Mouse (Mus musculus): ENCODE data around the gene Mtpn. TPM values are rescaled to one million over a fixed set of nuclear protein-coding genes. Genes with fewer than 3 reads are reported as not detected.

The Mtpn gene
- polyA plus RNA-seq (2016; fragmentation: Nextera tagmentation; extraction: Ambion mirVana), result 116 and 133 TPM in 2 replicates

DNA sequence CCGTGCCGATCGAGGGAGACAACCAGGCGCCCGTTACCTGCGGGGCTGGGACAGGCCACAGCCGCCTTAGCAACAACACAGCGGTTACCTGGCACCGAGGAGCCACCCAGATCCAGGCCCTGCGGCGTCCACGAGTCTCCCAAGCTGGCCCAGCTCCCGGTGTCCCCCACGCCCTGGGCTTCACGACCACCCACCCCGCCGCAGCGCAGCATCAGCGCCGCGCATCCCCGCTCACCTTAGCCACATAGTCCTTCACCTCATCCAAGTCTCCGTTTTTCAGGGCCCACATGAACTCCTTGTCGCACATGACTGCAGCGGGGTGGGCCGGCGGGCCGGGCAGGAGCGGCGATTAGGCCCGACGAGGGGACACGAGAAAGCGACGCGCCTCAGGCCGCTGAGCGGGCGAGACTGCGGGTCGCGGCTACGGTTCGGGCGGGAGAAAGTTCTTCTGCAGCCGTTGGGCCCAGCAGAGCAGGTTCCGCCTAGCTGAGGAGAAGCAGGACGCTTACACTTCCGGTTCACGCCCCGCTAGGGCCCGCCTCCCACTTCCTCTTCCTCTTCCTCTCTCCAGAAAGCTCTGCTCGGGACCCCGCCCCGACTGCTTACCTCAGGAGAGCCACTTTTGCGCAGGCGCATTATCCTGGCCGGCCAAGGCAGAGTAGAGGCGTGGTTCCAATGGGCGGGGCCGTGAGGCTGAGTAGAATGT, at the start of gene Mtpn:
Gene Mtpn, minus strand, starts transcription at position 585 of the 706 bp plus-strand sequence.
- no peaks in the 10 kb centered on the region for H3K9me3 ChIP-seq
- H3K27ac ChIP-seq, result peak within 1 kb of the TSS; percentile 97
- WGBS, result under 1% methylated on average over 61 of the region's 61 CpGs
- H3K27me3 ChIP-seq (ENCODE audit: insufficient read depth, poor library complexity, severe bottlenecking), result no peaks in the 10 kb centered on the region
- no peaks in the 10 kb centered on the region for H3K4me1 ChIP-seq
- peak; percentile 99 for DNase-seq (ENCODE audit: low spot score)
- peak within 1 kb of the TSS; percentile 99 for H3K4me3 ChIP-seq
- H3K36me3 ChIP-seq, result no peaks in the 10 kb centered on the region

DNA sequence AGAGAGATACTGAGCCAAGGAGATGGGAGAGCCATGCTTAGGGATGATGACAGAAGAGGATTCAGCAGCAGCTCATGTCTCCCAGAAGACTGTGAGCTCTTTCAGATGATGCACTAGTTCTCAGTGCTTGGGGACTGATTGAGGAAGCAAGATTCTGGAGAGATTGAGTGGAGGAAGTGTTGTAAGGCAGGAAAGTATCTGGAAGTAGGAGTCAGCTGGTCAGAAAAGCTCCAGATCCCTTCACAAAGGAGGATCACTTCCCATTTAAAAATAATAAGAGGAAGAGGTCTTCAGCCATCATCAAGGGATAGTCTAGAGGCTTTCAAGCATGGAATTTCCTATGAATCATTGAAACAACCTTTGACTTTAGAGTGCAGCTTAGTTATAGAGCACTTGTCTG, 29.0 kb upstream of the Mtpn start:
- H3K27ac ChIP-seq, result no peak overlapping the region
- no peaks in the 10 kb centered on the region for H3K27me3 ChIP-seq (ENCODE audit: insufficient read depth, poor library complexity, severe bottlenecking)
- H3K4me3 ChIP-seq, result no peak overlapping the region
- H3K9me3 ChIP-seq, result no peaks in the 10 kb centered on the region
- no peaks in the 10 kb centered on the region for H3K36me3 ChIP-seq
- H3K4me1 ChIP-seq, result no peaks in the 10 kb centered on the region
- no peak for DNase-seq (ENCODE audit: low spot score)

DNA sequence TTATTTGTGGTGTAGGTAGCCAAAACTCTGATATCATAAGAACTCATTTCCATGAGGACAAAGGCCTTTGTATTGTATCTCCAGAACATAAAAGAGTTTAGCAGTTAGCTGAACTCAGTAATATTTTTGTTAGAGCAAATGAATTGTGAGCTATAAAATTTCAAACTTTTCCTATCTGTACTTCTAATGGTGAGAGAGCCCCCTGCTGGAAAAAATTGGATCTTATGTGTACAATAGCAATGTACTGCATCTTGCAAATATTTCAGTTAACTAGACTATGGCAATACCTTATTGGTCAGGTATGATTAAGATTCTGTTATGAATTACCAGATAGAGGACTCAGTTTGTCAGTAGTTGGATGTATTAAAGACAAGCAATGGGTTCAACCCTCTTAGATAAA, 28.1 kb upstream of the Mtpn start:
- H3K27me3 ChIP-seq (ENCODE audit: insufficient read depth, poor library complexity, severe bottlenecking), result no peaks in the 10 kb centered on the region
- no peak overlapping the region for H3K4me3 ChIP-seq
- DNase-seq (ENCODE audit: low spot score), result no peak
- no peaks in the 10 kb centered on the region for H3K4me1 ChIP-seq
- no peak overlapping the region for H3K27ac ChIP-seq
- H3K36me3 ChIP-seq, result no peaks in the 10 kb centered on the region
- H3K9me3 ChIP-seq, result no peaks in the 10 kb centered on the region

DNA sequence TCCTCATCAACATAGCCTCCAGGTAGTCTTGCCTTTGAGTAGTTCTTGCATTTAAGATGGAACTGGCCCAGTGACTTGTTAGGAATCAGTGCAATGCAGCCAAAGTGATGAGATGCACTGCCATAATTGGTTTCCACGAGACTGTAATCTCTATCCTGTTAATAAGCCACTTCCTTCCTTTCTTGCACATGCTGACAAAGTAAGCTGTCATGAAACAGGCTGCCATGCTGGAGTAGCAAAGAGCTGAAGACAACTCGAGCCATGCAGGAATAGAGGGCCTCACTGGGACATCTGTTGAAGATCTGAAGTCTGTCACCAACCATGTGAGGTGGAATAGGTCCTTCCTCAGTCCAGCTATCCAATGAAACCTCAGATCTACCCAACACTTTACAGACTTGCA, 20.3 kb upstream of the Mtpn start:
- 36% methylated on average over 2 of the region's 2 CpGs for WGBS
- no peaks in the 10 kb centered on the region for H3K27me3 ChIP-seq (ENCODE audit: insufficient read depth, poor library complexity, severe bottlenecking)
- no peak overlapping the region for H3K27ac ChIP-seq
- H3K9me3 ChIP-seq, result no peaks in the 10 kb centered on the region
- H3K4me3 ChIP-seq, result no peak overlapping the region
- DNase-seq (ENCODE audit: low spot score), result no peak
- H3K4me1 ChIP-seq, result no peaks in the 10 kb centered on the region
- H3K36me3 ChIP-seq, result no peaks in the 10 kb centered on the region

DNA sequence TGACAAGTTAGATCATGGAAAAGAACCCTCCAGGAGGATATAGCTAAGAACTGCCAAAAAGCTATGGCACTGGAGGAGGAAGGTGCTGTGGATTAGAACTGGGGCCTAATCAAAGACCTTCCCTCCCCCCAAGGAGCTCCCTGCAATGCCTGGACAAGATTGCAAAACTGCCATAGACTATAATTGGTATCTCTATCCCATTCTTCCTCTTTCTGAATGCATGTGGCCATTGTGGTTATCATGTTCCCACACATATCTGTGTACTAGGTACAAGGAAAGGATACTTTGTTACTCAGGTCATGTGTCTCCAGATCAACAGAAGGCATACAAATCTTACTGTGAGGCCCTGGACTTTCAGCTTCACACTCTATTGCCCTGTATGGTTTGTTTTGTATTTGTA, 4.7 kb upstream of the Mtpn start:
- H3K27me3 ChIP-seq (ENCODE audit: insufficient read depth, poor library complexity, severe bottlenecking), result no peaks in the 10 kb centered on the region
- H3K4me1 ChIP-seq, result no peaks in the 10 kb centered on the region
- no peak overlapping the region for H3K4me3 ChIP-seq
- no peak for DNase-seq (ENCODE audit: low spot score)
- no peaks in the 10 kb centered on the region for H3K9me3 ChIP-seq
- H3K27ac ChIP-seq, result no peak overlapping the region
- H3K36me3 ChIP-seq, result no peaks in the 10 kb centered on the region

DNA sequence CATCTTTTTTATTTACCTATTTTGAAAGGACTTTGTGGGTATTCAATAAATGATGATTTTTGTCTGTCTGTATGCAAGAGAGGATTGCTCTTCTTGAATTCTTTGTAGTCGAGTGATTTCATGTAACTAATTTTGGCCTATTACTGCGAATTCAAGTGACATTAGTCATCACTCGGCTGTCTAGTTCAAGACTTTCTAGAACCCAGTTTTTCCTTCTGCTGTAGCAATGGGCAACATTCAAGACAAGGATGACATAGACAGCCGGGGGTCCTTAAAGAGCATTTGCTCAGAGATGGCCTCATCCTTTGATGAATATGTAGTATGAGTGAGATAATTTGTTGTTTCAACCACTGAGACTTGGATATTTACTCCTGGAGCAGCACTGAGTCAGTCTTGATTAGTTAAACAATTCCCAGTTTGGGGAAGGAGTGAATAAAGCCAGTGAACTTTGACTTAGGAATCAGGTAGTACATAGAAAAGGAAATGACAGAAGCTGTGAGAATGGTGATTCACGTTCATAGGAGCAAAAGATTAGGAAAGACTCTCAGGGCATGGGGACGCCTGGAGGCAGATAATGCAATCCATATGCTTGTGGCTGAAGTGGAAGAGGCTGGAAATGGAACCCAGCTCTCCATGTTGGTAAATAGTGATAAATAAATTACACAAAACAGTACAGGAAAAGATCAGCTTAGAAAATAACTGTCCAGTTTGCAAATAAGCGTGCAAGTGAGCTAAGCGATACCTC, 3.1 kb upstream of the Mtpn start:
- Histone ChIP-seq H3K36me3 (no peaks in the 10 kb centered on the region), H3K9me3 (no peaks in the 10 kb centered on the region), H3K27ac (no peak overlapping the region), H3K4me3 (no peak overlapping the region), H3K27me3 (ENCODE audit: insufficient read depth, poor library complexity, severe bottlenecking) (no peaks in the 10 kb centered on the region), H3K4me1 (no peaks in the 10 kb centered on the region)
- DNase-seq (ENCODE audit: low spot score), result no peak
- 68% methylated on average over 8 of the region's 8 CpGs for WGBS

DNA sequence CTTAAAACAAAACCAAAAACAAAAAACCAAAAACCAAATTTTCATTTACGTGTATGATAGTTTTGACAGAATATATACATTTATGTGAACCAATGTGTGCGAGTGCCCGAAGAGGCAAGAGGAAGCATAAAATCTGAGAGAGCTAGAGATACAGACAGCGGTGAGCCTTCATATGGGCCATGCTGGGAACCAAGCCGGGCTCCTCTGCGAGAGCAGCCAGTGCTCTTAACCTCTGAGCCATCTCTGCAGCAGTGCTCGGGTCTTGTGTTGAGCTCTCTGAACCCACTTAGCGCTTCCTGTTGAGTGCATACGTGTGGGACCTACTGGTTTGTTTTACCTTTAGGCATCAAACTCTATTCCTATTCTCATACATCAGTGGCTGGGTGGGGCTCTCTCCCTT, 689 bp upstream of the Mtpn start:
- Histone ChIP-seq H3K4me3 (no peak overlapping the region), H3K27ac (no peak overlapping the region), H3K36me3 (no peaks in the 10 kb centered on the region), H3K4me1 (no peaks in the 10 kb centered on the region), H3K27me3 (ENCODE audit: insufficient read depth, poor library complexity, severe bottlenecking) (no peaks in the 10 kb centered on the region), H3K9me3 (no peaks in the 10 kb centered on the region)
- DNase-seq (ENCODE audit: low spot score), result peak; percentile 73
- 89% methylated on average over 9 of the region's 9 CpGs for WGBS

DNA sequence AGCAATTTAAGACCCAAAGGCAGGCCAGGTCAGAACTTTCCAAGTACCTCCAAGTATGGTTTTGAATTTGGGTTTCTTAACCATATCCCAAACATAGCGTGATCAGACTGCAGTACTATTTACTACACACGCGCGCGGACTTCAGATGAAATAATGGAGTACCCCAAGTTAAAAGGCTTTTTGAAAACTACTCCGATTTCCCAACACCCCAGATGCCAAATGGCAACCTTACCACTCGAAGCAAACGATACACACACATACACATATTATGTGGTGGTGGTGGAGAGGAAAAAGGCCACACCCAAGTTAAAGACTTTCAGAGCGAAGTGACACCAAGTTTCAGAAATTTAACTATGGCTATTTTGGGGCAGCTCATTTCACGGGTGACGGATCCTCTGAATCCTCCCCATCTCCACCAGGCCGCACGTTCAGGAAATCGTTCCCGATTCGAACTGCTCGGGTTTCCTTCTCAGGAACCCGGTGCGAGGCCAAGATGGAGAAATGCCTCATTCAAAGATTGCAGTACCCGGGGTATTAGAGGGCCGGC, 858 bp downstream of the Mtpn start:
- Histone ChIP-seq H3K27ac (peak overlapping the region; percentile 97), H3K4me3 (peak overlapping the region; percentile 99), H3K4me1 (no peaks in the 10 kb centered on the region), H3K27me3 (ENCODE audit: insufficient read depth, poor library complexity, severe bottlenecking) (no peaks in the 10 kb centered on the region), H3K9me3 (no peaks in the 10 kb centered on the region), H3K36me3 (no peaks in the 10 kb centered on the region)
- 4% methylated on average over 21 of the region's 21 CpGs for WGBS
- no peak for DNase-seq (ENCODE audit: low spot score)

DNA sequence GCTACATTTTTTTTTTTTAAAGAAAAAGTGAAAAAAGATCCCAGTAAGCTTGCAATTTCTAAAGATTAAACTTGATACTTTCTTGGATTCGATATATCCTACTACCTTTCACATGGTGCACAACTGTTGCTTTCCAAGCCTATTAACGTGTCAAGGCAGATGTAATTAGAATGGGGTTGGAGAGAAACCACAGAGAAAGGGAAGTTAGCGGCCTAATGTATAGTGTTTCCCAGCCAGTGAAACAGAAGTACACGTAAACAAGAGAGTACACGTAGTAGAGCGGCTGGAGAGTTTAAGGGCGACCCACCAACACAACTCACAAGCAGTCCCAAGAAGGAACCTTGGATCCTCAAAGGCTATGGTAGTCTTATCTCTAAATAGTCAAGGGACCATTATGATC, 3.7 kb downstream of the Mtpn start:
- H3K27me3 ChIP-seq (ENCODE audit: insufficient read depth, poor library complexity, severe bottlenecking), result no peaks in the 10 kb centered on the region
- no peaks in the 10 kb centered on the region for H3K9me3 ChIP-seq
- H3K4me3 ChIP-seq, result no peak overlapping the region
- no peak overlapping the region for H3K27ac ChIP-seq
- WGBS, result 89% methylated on average over 7 of the region's 7 CpGs
- no peaks in the 10 kb centered on the region for H3K4me1 ChIP-seq
- no peak for DNase-seq (ENCODE audit: low spot score)
- H3K36me3 ChIP-seq, result no peaks in the 10 kb centered on the region

DNA sequence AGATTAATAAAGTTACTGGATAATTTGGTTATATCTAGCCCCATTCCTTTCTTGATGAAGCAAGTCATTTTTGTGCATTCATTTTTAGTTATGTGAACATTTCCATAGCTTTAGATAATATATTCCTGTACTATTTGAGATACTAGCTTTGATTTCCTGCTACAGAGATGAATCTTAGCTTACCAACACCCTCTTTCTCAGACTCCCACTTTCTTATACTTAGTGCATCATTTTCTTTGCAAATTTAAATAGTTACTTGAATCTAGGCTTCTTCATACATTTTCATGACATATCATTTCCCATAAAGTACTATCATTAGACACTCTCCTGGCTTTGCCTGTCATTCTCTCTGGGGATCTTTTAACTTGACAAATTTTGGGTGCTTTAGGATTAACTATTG, 26.3 kb downstream of the Mtpn start:
- H3K36me3 ChIP-seq, result peaks cover 22% of the 10 kb centered on the region
- no peaks in the 10 kb centered on the region for H3K4me1 ChIP-seq
- no peak overlapping the region for H3K27ac ChIP-seq
- no peak overlapping the region for H3K4me3 ChIP-seq
- H3K27me3 ChIP-seq (ENCODE audit: insufficient read depth, poor library complexity, severe bottlenecking), result no peaks in the 10 kb centered on the region
- H3K9me3 ChIP-seq, result no peaks in the 10 kb centered on the region
- no peak for DNase-seq (ENCODE audit: low spot score)

DNA sequence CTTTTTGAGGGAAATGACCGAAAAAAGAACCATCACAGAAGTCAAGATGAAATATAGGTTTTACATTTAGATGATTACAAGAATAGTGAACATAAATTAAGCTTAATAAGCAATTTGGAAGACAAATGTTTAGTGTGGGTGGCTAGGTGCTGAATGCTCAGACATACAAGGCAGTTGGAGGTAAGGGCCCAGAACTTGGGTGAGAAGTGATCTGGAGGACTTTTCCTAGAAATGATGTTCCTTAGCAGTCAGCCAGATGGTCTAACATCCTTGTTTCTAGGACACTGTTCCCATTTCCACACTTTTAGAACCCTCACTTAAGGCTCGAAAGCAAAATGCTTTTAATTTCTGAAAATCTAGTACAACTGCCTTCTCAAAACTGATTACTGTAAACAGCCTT, 34.9 kb downstream of the Mtpn start:
- no peak overlapping the region for H3K27ac ChIP-seq
- H3K9me3 ChIP-seq, result no peaks in the 10 kb centered on the region
- 94% methylated on average over 2 of the region's 2 CpGs for WGBS
- H3K4me3 ChIP-seq, result no peak overlapping the region
- peaks cover 10% of the 10 kb centered on the region; the same call in 1 of the 2 replicates for H3K36me3 ChIP-seq
- DNase-seq (ENCODE audit: low spot score), result no peak
- no peaks in the 10 kb centered on the region for H3K27me3 ChIP-seq (ENCODE audit: insufficient read depth, poor library complexity, severe bottlenecking)
- H3K4me1 ChIP-seq, result no peaks in the 10 kb centered on the region

DNA sequence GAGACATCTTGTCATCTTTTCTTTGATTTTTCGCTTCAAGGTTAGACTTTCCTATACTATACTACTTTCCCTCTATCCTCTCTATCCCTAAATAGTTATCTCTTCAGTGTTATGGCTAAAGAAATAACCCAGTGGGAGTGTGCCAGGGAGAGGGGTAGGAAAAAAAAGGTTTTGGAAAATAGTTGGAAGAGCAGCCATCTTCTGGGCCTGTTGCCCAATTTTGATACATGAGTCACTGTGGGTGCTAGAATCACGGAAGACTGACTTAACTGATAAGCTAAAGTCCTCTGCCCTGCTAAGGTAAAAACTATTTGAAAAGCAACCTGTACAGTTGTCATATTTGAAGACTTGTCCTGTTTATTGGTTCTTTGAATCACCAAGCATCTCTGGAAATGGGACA, 36.8 kb downstream of the Mtpn start:
- Histone ChIP-seq H3K27me3 (ENCODE audit: insufficient read depth, poor library complexity, severe bottlenecking) (no peaks in the 10 kb centered on the region), H3K4me1 (no peaks in the 10 kb centered on the region), H3K36me3 (0 out of 2 replicates have a peak, but pooled peaks cover 3% of the 10 kb centered on the region), H3K27ac (no peak overlapping the region), H3K4me3 (no peak overlapping the region), H3K9me3 (no peaks in the 10 kb centered on the region)
- DNase-seq (ENCODE audit: low spot score), result no peak
- 85% methylated on average over 2 of the region's 2 CpGs for WGBS

DNA sequence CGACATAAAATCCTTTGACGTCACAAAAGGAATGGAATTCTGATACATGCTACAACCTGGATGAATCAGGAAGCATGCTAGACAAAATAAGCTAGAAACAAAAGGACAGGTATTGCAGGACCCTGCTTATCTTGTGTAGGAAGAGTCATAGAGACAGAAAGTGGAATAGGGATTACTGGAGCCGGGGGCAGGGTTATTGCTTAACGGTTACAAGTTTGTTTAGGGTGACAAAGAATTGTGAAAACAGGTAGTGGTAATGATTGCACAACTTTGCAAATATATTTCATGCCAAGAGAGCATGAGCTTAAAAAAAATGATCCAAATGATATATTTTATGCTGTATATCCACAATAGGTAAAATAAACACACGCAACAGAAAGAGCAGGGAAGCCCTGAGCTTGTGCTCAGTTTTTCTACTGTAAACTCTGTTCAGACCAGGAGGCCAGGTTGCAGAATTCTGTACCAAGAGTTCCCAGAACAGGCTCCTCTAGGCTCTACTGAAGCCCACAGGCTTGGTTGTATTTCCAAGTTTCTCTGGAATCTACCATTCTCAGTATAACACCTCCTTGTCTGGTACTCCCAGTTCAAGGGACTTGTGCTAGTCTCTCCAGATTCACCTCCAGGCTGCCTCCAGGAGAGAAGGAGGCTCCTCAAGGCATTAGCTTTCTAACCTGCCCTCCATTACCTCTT, 39.6 kb downstream of the Mtpn start:
- Histone ChIP-seq H3K4me1 (no peaks in the 10 kb centered on the region), H3K36me3 (no peaks in the 10 kb centered on the region), H3K27me3 (ENCODE audit: insufficient read depth, poor library complexity, severe bottlenecking) (no peaks in the 10 kb centered on the region), H3K27ac (no peak overlapping the region), H3K9me3 (no peaks in the 10 kb centered on the region), H3K4me3 (no peak overlapping the region)
- 90% methylated on average over 5 of the region's 5 CpGs for WGBS
- no peak for DNase-seq (ENCODE audit: low spot score)
